Mouse (Mus musculus): ENCODE results near the gene Gm20431.

- TF ChIP-seq ZC3H11A (IDR thresholded peaks at IDR 0.05; ENCODE audit: borderline replicate concordance, low read depth, low read length) (no peak), ZNF384 (IDR thresholded peaks at IDR 0.05; ENCODE audit: low read depth, low read length) (no peak), MAFK (IDR thresholded peaks at IDR 0.05; ENCODE audit: insufficient read depth, low read depth, low read length) (no peak)
Observed at GRCm38 (mm10) chr2:167617034-167617433, 44.3 kb downstream of the Gm20431 start.

Data from ES-E14 (cell line).